Mouse (Mus musculus): ENCODE results near the gene Fbxw5. TPM values are rescaled to one million over a fixed set of nuclear protein-coding genes. Genes with fewer than 3 reads are reported as not detected.

Fbxw5 gene
- polyA plus RNA-seq, 1 experiment from 2014 or later: 65.7 TPM

GRCm38 (mm10) chr2:25500071-25500575 is 427 bp upstream of the Fbxw5 start:
- 66% methylated on average over 6 of the region's 6 CpGs for WGBS
- Histone ChIP-seq H3K4me3 (replicated peaks; ENCODE audit: low read depth, low read length) (peak overlapping the region; percentile 55), H3K27ac (peak overlapping the region; percentile 76), H3K4me2 (ENCODE audit: low read length) (peak overlapping the region; percentile 48), H3K27me3 (ENCODE audit: insufficient read depth, low read length) (no peaks in the 10 kb centered on the region), H3K9me3 (replicated peaks; ENCODE audit: low read length) (no peaks in the 10 kb centered on the region), H3K36me3 (ENCODE audit: insufficient read depth, low read length) (peaks cover 18% of the 10 kb centered on the region), H3K4me1 (replicated peaks; ENCODE audit: insufficient read depth, low read length) (peaks cover 15% of the 10 kb centered on the region), H3K9ac (ENCODE audit: low read depth, low read length) (0 out of 2 replicates have a peak overlapping the region, but pooled peaks have one; percentile 44)
- no peak for TF ChIP-seq CTCF (IDR thresholded peaks at IDR 0.05; ENCODE audit: low read depth)
- ATAC-seq (replicated peaks; ENCODE audit: low FRiP score, low read depth): peak; percentile 23; the same call in 1 of the 2 replicates
- DNase-seq (ENCODE audit: low spot score): no peak

DNA sequence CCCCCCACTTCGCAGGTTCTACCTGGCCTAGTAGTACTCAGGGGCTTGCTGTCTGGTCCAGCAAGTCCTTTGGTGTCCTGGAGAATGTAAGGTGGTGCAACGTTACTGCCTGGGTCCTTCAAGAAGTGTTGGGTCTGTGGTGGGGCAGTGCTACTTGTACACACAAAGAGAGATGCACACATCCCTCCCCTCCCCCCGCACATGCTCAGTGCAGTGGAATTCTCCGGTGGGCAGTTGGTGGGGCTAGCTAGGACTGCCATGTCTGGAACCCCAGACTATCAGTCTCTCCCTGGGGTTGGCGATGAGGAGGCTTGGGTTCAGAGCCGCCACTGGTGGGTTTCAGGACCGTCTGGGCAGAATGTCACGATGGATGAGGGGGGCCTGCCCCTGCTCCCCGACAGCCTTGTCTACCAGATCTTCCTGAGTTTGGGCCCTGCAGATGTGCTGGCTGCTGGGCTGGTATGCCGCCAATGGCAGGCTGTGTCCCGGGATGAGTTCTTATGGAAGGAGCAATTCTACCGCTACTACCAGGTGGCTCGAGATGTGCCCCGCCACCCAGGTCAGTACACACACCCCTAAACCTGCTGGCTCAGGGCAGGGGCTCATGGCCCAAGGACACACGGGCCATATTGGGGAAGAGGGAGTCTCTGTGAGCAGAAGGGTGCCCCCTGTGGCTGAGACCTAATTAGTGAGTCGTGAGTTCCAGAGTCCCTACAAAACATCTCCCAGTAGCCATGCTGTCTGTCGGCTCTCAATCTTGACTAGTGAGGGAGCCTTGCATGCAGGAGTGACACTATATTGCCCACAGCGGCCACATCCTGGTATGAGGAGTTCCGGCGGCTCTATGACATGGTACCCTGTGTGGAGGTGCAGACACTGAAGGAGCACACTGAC is 1.3 kb downstream of the Fbxw5 start, which contains the start of gene C8g:
Gene C8g, minus strand, starts transcription at position 127 of the 894 bp plus-strand sequence.
- 74% methylated on average over 20 of the region's 20 CpGs for WGBS
- DNase-seq (ENCODE audit: low spot score) (no peak), ATAC-seq (replicated peaks; ENCODE audit: low FRiP score, low read depth) (no peak)
- H3K4me3 ChIP-seq (replicated peaks; ENCODE audit: low read depth, low read length): peak within 1 kb of the TSS; percentile 55
- peaks cover 26% of the 10 kb centered on the region for H3K36me3 ChIP-seq (ENCODE audit: insufficient read depth, low read length)
- peak within 1 kb of the TSS; percentile 63 for H3K9ac ChIP-seq (ENCODE audit: low read depth, low read length)
- no peaks in the 10 kb centered on the region for H3K9me3 ChIP-seq (replicated peaks; ENCODE audit: low read length)
- TF ChIP-seq CTCF (IDR thresholded peaks at IDR 0.05; ENCODE audit: low read depth): no peak
- H3K4me2 ChIP-seq (ENCODE audit: low read length): peak within 1 kb of the TSS; percentile 75
- H3K27ac ChIP-seq: peak within 1 kb of the TSS; percentile 76
- H3K4me1 ChIP-seq (replicated peaks; ENCODE audit: insufficient read depth, low read length): peaks cover 15% of the 10 kb centered on the region
- H3K27me3 ChIP-seq (ENCODE audit: insufficient read depth, low read length): no peaks in the 10 kb centered on the region

- peaks cover 15% of the 10 kb centered on the region for H3K4me1 ChIP-seq (replicated peaks; ENCODE audit: insufficient read depth, low read length)
- no peaks in the 10 kb centered on the region for H3K9me3 ChIP-seq (replicated peaks; ENCODE audit: low read length)
- DNase-seq (ENCODE audit: low spot score) (no peak), ATAC-seq (replicated peaks; ENCODE audit: low FRiP score, low read depth) (no peak)
- TF ChIP-seq CTCF (IDR thresholded peaks at IDR 0.05; ENCODE audit: low read depth): no peak
- no peak overlapping the region; the same call in 1 of the 2 replicates for H3K9ac ChIP-seq (ENCODE audit: low read depth, low read length)
- H3K27ac ChIP-seq: no peak overlapping the region
- 89% methylated on average over 3 of the region's 3 CpGs for WGBS
- H3K36me3 ChIP-seq (ENCODE audit: insufficient read depth, low read length): peaks cover 26% of the 10 kb centered on the region
- no peak overlapping the region for H3K4me3 ChIP-seq (replicated peaks; ENCODE audit: low read depth, low read length)
- H3K27me3 ChIP-seq (ENCODE audit: insufficient read depth, low read length): no peaks in the 10 kb centered on the region
- H3K4me2 ChIP-seq (ENCODE audit: low read length): no peak overlapping the region
Observed at GRCm38 (mm10) chr2:25502726-25503125, 2.2 kb downstream of the Fbxw5 start.

GRCm38 (mm10) chr2:25504538-25504937 is 4.0 kb downstream of the Fbxw5 start:
- DNase-seq (ENCODE audit: low spot score) (no peak), ATAC-seq (replicated peaks; ENCODE audit: low FRiP score, low read depth) (no peak)
- H3K4me1 ChIP-seq (replicated peaks; ENCODE audit: insufficient read depth, low read length): peaks cover 15% of the 10 kb centered on the region
- H3K9ac ChIP-seq (ENCODE audit: low read depth, low read length): no peak overlapping the region
- WGBS: 96% methylated on average over 19 of the region's 19 CpGs
- H3K27ac ChIP-seq: no peak overlapping the region
- no peak for TF ChIP-seq CTCF (IDR thresholded peaks at IDR 0.05; ENCODE audit: low read depth)
- H3K9me3 ChIP-seq (replicated peaks; ENCODE audit: low read length): no peaks in the 10 kb centered on the region
- no peaks in the 10 kb centered on the region for H3K27me3 ChIP-seq (ENCODE audit: insufficient read depth, low read length)
- H3K36me3 ChIP-seq (ENCODE audit: insufficient read depth, low read length): peaks cover 26% of the 10 kb centered on the region
- H3K4me3 ChIP-seq (replicated peaks; ENCODE audit: low read depth, low read length): no peak overlapping the region
- H3K4me2 ChIP-seq (ENCODE audit: low read length): no peak overlapping the region

DNA sequence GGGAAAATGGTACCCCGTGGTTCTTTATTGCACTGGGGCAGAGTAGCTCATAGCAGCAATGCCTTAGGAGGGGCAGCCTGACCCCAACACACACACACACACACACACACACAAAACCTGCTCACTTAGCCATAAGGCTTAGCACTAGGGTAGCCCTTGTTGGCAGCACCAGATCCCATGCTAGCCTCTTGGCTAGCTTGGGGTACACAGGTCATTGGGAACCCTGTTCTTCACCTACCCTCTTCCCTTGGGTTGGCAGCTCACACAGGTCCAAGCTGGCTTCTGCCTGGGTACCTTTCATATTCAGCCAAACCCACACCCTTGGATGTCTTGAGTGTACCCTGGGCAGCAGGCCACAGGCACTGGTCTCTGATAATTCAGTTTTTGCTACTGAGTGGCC is 4.5 kb downstream of the Fbxw5 start:
- no peak for DNase-seq (ENCODE audit: low spot score)
- H3K4me1 ChIP-seq (replicated peaks; ENCODE audit: insufficient read depth, low read length): peaks cover 14% of the 10 kb centered on the region

GRCm38 (mm10) chr2:25505860-25506259 is 5.3 kb downstream of the Fbxw5 start:
- peaks cover 26% of the 10 kb centered on the region for H3K36me3 ChIP-seq (ENCODE audit: insufficient read depth, low read length)
- no peak overlapping the region for H3K27ac ChIP-seq
- 94% methylated on average over 4 of the region's 4 CpGs for WGBS
- no peaks in the 10 kb centered on the region for H3K9me3 ChIP-seq (replicated peaks; ENCODE audit: low read length)
- no peak overlapping the region for H3K4me3 ChIP-seq (replicated peaks; ENCODE audit: low read depth, low read length)
- ATAC-seq (replicated peaks; ENCODE audit: low FRiP score, low read depth) (no peak), DNase-seq (ENCODE audit: low spot score) (no peak)
- H3K4me2 ChIP-seq (ENCODE audit: low read length): no peak overlapping the region
- H3K27me3 ChIP-seq (ENCODE audit: insufficient read depth, low read length): no peaks in the 10 kb centered on the region
- TF ChIP-seq CTCF (IDR thresholded peaks at IDR 0.05; ENCODE audit: low read depth): no peak
- no peak overlapping the region for H3K9ac ChIP-seq (ENCODE audit: low read depth, low read length)
- H3K4me1 ChIP-seq (replicated peaks; ENCODE audit: insufficient read depth, low read length): peaks cover 10% of the 10 kb centered on the region

More for the DNA sequence above, 4.5 kb downstream of the Fbxw5 start:
- ATAC-seq (replicated peaks; ENCODE audit: low FRiP score, low read depth): no peak
- H3K9ac ChIP-seq (ENCODE audit: low read depth, low read length): no peak overlapping the region
- H3K4me3 ChIP-seq (replicated peaks; ENCODE audit: low read depth, low read length): no peak overlapping the region
- WGBS: 77% methylated on average over 1 of the region's 1 CpGs
- no peaks in the 10 kb centered on the region for H3K9me3 ChIP-seq (replicated peaks; ENCODE audit: low read length)
- peaks cover 26% of the 10 kb centered on the region for H3K36me3 ChIP-seq (ENCODE audit: insufficient read depth, low read length)
- TF ChIP-seq CTCF (IDR thresholded peaks at IDR 0.05; ENCODE audit: low read depth): no peak
- no peaks in the 10 kb centered on the region for H3K27me3 ChIP-seq (ENCODE audit: insufficient read depth, low read length)
- no peak overlapping the region for H3K4me2 ChIP-seq (ENCODE audit: low read length)
- H3K27ac ChIP-seq: no peak overlapping the region
